Mouse (Mus musculus): ENCODE measurements at regions not wholly inside any gene's neighbourhood (a gene's known extent, or its start where the extent isn't known, plus 50 kb on each side); places are given as distances from the start of the nearest gene placed in this dataset.

DNA sequence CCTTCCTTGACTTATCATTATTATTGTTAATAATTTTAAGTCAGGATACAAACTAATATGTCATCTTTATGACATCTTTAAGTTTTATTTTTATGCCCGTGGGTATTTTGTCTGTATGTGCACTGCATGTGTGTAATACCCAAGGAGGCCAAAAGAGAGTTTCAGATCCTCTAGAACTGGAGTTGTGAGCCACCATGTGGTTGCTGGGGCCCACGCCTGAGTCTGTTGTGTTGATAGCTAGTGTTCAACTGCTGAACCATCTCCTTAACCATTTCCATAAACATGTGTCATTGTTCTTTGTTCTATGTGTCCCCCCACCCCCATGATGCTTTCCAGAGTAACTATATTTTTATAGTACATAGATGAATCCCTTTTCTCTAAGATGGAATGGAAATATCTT is 225.0 kb downstream of the Ccdc91 start:
- TF ChIP-seq CTCF (IDR thresholded peaks at IDR 0.05; ENCODE audit: low read depth, low read length) (no peak), POLR2A (IDR thresholded peaks at IDR 0.05; ENCODE audit: borderline replicate concordance, low read depth, low read length) (no peak)

Data from bone marrow macrophage, adult 2 months (primary cell).